Mouse (Mus musculus) ES-E14 (cell line): ENCODE measurements around the gene Lyrm7. TPM values are rescaled to one million over a fixed set of nuclear protein-coding genes. Genes with fewer than 3 reads are reported as not detected.

ENCODE experiments used
- DNase-seq: peaks from one replicate; pipeline ENCODE4 v3.0.0-alpha.2; 2013; ENCODE audit warnings: low read depth, low spot score
- H3K27ac ChIP-seq: 2 replicates; pipeline ENCODE4 v1.5.1; 2012; ENCODE audit warnings: low read depth, mild to moderate bottlenecking, low read length, moderate library complexity, mixed read lengths; ENCODE audit not compliant: poor library complexity, insufficient read depth, severe bottlenecking
- H3K36me3 ChIP-seq: 2 replicates; pipeline ENCODE4 v1.6.1; 2012; ENCODE audit warnings: mild to moderate bottlenecking, low read length, moderate library complexity, mixed read lengths; ENCODE audit not compliant: control insufficient read depth, poor library complexity, insufficient read depth, severe bottlenecking
- H3K4me1 ChIP-seq, 2 experiments: fragments of 150-350 bp in 1 of 2; sonication (generic) in 1 of 2; 2 replicates each; pipeline ENCODE4 v1.6.1; 2012; ENCODE audit warnings: low read length in 2 of 2, mild to moderate bottlenecking in 1 of 2, mixed read lengths in 1 of 2; ENCODE audit not compliant: control insufficient read depth in 2 of 2, insufficient read depth in 2 of 2, poor library complexity in 1 of 2
- H3K4me3 ChIP-seq, 2 experiments: fragments of 150-350 bp in 1 of 2; sonication (generic) in 1 of 2; 2 replicates each; pipeline ENCODE4 v1.5.1; 2012; ENCODE audit warnings: low read length in 2 of 2, low read depth in 1 of 2, mild to moderate bottlenecking in 1 of 2, mixed read lengths in 1 of 2; ENCODE audit not compliant: insufficient read depth in 1 of 2, poor library complexity in 1 of 2, severe bottlenecking in 1 of 2
- H3K9ac ChIP-seq: 2 replicates; pipeline ENCODE4 v1.6.1; 2012; ENCODE audit warnings: low read depth, mild to moderate bottlenecking, low read length, mixed read lengths; ENCODE audit not compliant: poor library complexity, insufficient read depth, severe bottlenecking
- H3K9me3 ChIP-seq: fragments of 150-350 bp; sonication (generic); 2 replicates; pipeline ENCODE4 v1.6.1; 2012; ENCODE audit warnings: low read depth, mild to moderate bottlenecking, low read length; ENCODE audit not compliant: control insufficient read depth, insufficient read depth
- CHD2 ChIP-seq: IDR thresholded peaks from 2 replicates; pipeline ENCODE4 v1.6.1; 2014; ENCODE audit warnings: mild to moderate bottlenecking, low read depth, low read length, inconsistent platforms
- HCFC1 ChIP-seq: IDR thresholded peaks from 2 replicates; pipeline ENCODE4 v1.6.1; 2012; ENCODE audit warnings: low read length, inconsistent platforms, borderline replicate concordance; ENCODE audit not compliant: insufficient read depth
- MAFK ChIP-seq: IDR thresholded peaks from 2 replicates; pipeline ENCODE4 v1.6.1; 2014; ENCODE audit warnings: mild to moderate bottlenecking, low read depth, low read length, inconsistent platforms; ENCODE audit not compliant: insufficient read depth
- ZC3H11A ChIP-seq: IDR thresholded peaks from 2 replicates; pipeline ENCODE4 v1.6.1; 2012; ENCODE audit warnings: low read depth, mild to moderate bottlenecking, inconsistent platforms, low read length, borderline replicate concordance
- ZNF384 ChIP-seq: IDR thresholded peaks from 2 replicates; pipeline ENCODE4 v1.6.1; 2012; ENCODE audit warnings: low read depth, low read length, inconsistent platforms
- in situ Hi-C, 2 experiments: fragments of 600-800 bp; cut with MboI; formaldehyde crosslinking; loops; one replicate each; pipeline ENCODE4 v1.15.1; 2025; ENCODE audit warnings: low sequenced_read_pairs in 2 of 2, inconsistent platforms in 1 of 2; ENCODE audit not compliant: unreplicated experiment in 2 of 2
- total RNA-seq: library from RNA; depleted of rRNA; stranded (reverse); fragments of 300-350 nt; gene quantifications from 2 replicates; pipeline ENCODE4 v1.2.3, GENCODE M21; 2012

The Lyrm7 gene
- total RNA-seq, 1 experiment, result 0.98 TPM

DNA sequence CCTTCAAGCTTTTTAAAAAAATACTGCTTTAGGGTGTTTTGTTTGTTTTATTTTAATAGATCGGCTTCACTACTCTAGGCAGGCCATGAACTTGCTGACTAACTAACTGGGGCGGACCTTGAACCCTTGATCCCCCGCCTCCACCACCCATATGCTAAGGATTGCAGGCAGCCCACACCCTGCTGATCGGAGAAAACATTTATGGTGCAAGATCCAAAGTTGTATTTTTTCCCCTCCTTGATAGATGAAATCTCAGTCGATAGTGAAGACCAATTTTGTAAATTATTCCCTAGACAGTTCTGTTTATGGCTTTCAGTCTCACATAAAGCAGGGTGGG lies 6.3 kb upstream of the Lyrm7 start:
- no peak for DNase-seq

GRCm38 (mm10) chr11:54866119-54867048 lies 5.7 kb upstream of the Lyrm7 start, which contains the start of gene Hint1:
Hint1 (plus strand) TSS chr11:54866383.
- in situ Hi-C loops, result no loop called here
- H3K36me3 ChIP-seq, result peaks cover 14% of the 10 kb centered on the region

More for the DNA sequence above, 6.3 kb upstream of the Lyrm7 start:
- H3K9ac ChIP-seq, result peak overlapping the region; percentile 98
- peaks cover 0 to 6% of the 10 kb centered on the region in 2 experiments; a peak in 3 of 4 replicates for H3K4me1 ChIP-seq
- peaks cover 19% of the 10 kb centered on the region for H3K36me3 ChIP-seq
- H3K4me3 ChIP-seq, result peak overlapping the region; percentile 86 to 88
- in situ Hi-C loops, result no loop called here
- peak overlapping the region; percentile 82; the same call in 1 of the 2 replicates for H3K27ac ChIP-seq
- no peak for TF ChIP-seq CHD2
- TF ChIP-seq ZC3H11A, result no peak
- TF ChIP-seq HCFC1, result no peak
- TF ChIP-seq ZNF384, result no peak
- TF ChIP-seq MAFK, result no peak
- no peaks in the 10 kb centered on the region for H3K9me3 ChIP-seq

GRCm38 (mm10) chr11:54865330-54866085 lies 4.8 kb upstream of the Lyrm7 start:
- Histone ChIP-seq H3K4me3 (peak overlapping the region; percentile 86 to 88), H3K36me3 (peaks cover 10% of the 10 kb centered on the region), H3K27ac (peak overlapping the region; percentile 56; the same call in 1 of the 2 replicates), H3K9ac (peak overlapping the region; percentile 98), H3K9me3 (no peaks in the 10 kb centered on the region), H3K4me1 (peaks cover 0 to 6% of the 10 kb centered on the region in 2 experiments; a peak in 3 of 4 replicates)
- no peak for TF ChIP-seq MAFK
- TF ChIP-seq CHD2, result no peak
- no peak for TF ChIP-seq HCFC1
- no peak for TF ChIP-seq ZNF384
- TF ChIP-seq ZC3H11A, result no peak
- in situ Hi-C loops, result no loop called here
- DNase-seq, result no peak

More at GRCm38 (mm10) chr11:54866119-54867048, 5.7 kb upstream of the Lyrm7 start, which contains the start of gene Hint1:
- DNase-seq, result peak; percentile 73
- H3K9ac ChIP-seq, result peak within 1 kb of the TSS; percentile 98
- peak within 1 kb of the TSS; percentile 82 for H3K27ac ChIP-seq
- TF ChIP-seq CHD2 (no peak), ZC3H11A (no peak), HCFC1 (0 out of 2 replicates have a peak, but pooled peaks have one; percentile 64)
- H3K4me1 ChIP-seq, result peaks cover 0 to 6% of the 10 kb centered on the region in 2 experiments; a peak in 3 of 4 replicates
- H3K9me3 ChIP-seq, result no peaks in the 10 kb centered on the region
- H3K4me3 ChIP-seq, result peak within 1 kb of the TSS; percentile 86 to 88

DNA sequence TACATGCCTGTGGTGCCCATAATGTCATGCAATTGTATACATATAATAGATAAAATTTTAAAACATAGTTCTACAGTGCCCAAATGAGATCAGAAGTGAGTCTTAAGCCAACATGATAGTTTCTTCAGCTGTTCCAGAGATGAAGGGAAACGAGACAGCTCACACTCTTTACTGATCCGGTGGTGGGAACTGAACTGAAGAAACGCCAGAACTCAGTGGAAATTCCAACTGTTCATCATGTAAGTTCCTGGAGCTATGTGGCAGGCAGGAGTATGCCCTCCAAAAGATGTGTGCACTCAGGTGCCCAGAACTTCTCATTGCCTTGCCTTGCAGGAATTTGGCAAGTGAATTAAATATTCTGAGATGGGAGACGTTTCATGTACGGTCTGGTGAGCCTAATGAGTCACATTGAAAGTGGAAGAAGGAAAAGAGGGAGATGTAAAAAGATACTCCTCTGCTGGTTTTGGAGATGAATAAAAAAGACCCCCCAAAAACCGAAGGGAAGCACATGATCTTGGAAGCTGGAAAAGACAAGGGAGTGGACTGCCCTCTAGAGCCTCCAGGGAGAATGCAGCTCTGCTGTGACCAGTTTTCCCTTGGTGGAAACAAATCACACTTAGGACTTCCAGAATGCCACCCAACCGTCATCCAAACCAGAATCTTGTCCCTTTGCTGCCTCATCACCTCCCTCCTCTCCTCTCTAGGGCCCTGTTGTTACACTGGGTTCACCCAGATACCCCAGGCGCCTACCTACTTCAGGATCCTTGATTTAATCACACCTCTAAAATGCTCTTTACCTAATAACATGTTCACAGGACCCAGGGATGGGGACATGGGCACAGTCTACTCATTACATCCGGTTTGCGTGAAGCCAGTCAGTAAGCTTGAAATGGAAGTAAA lies 2.2 kb upstream of the Lyrm7 start:
- Histone ChIP-seq H3K27ac (no peak overlapping the region), H3K9me3 (no peaks in the 10 kb centered on the region), H3K4me1 (peaks cover 0 to 4% of the 10 kb centered on the region in 2 experiments; a peak in 3 of 4 replicates), H3K36me3 (no peaks in the 10 kb centered on the region), H3K4me3 (no peak overlapping the region), H3K9ac (peak overlapping the region; percentile 36; the same call in 1 of the 2 replicates)
- TF ChIP-seq MAFK (no peak), ZC3H11A (peak; percentile 43; the same call in 1 of the 2 replicates)
- no peak for DNase-seq
- in situ Hi-C loops, result no loop called here
